Mouse (Mus musculus) regulatory T cell (primary cell): ENCODE data around the gene Sgpp1.
"Not testable (repeated sequence)": the region's sequence is repeated elsewhere in the genome, so short reads cannot be mapped to it uniquely, and the experiment has no call there.

Experiments used
- in situ Hi-C: fragments of 300-600 bp; cut with MboI, MseI; formaldehyde crosslinking; loops from one replicate; pipeline ENCODE4 v1.15.1; 2025; ENCODE audit warnings: high pct_unique_total_duplicates

Gene Sgpp1

DNA sequence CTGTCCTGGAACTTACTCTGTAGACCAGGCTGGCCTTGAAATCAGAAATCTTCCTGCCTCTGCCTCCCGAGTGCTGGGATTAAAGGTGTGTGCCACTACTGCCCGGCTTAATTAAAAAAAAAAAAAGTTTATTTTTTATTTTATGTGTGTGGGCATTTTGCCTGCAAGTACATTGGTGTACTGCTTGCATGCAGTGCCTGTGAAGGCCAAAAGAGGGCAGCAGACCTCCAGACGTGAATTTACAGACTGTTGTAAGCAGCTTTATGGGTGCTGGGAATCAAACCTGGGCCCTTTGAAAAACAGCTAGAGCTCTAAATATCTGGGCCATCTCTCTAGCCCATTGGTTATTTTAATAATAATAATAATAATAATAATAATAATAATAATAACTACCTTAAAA is 36.8 kb downstream of the Sgpp1 start:
- in situ Hi-C loops = loop anchor here (5.0 kb wide), 1 partner anchor 79 kb away; no protein-coding TSS in a partner anchor

DNA sequence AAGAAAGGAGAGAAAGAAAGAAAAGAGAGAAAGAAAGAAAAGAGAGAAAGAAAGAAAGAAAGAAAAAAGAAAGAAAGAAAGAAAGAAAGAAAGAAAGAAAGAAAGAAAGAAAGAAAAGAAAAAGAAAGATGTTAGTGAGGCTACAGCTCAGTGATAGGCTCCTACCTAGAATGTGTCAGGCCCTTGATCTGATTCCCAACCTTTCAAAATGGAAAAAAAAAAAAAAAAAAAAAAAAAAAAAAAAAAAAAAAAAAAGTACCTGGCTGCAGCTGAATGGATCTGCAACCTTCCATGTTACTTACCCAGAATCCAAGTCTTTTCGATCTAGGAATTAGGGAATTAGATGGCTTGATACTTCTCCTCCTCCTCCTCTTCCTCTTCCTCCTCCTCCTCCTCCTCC is 39.7 kb downstream of the Sgpp1 start:
- in situ Hi-C loops = loop anchor here (5.0 kb wide), 1 partner anchor 81 kb away; no protein-coding TSS in a partner anchor

DNA sequence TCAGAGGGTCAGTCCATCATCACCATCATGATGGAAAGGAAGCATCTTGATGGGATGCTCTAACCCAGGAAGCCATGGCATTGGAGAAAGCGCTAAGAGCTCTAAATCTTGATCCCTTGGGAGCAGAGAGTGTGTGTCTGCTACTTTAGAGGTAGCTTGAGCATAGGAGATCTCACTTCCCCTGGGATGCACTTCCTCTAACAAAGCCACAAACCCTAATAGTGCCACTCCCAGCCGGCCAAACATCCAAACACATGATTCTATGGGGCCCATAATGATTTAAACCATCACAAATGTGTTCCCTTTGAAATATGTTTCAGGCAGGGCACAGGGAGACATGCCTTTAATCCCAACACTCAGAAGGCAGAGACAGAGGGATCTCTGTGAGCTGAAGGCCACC is 46.5 kb downstream of the Sgpp1 start:
- in situ Hi-C loops = no loop called here

DNA sequence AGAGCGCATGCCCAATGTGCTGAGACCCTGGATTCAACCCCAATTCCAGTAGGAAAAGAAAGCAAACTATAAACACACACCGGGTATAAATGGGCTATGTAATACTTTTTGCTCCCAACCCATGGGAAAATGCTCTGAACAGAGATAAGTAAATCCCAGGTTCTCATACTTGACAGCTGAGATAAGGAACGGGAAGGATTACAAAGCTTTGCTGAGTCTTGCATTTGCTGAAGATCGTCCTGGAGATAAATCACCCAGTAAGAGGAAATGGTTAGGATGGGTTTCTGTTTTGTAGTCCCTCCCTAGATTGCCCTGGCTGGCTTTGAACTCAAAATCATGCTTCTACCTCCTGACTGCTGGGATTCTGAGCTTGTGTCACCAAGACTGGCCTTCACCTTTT is 48.2 kb downstream of the Sgpp1 start:
- in situ Hi-C loops = no loop called here

DNA sequence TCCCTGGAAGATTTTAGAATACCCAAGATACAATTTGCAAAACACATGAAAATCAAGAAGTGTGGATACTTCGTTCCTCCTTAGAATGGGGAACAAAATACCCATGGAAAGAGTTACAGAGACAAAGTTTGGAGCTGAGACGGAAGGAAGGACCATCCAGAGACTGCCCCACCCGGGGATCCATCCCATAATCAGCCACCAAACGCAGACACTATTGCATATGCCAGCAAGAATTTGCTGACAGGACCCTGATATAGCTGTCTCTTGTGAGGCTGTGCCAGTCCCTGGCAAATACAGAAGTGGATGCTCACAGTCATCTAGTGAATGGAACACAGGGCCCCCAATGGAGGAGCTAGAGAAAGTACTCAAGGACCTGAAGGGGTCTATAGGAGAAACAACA is 51.5 kb downstream of the Sgpp1 start:
- in situ Hi-C loops = not testable (repeated sequence)

DNA sequence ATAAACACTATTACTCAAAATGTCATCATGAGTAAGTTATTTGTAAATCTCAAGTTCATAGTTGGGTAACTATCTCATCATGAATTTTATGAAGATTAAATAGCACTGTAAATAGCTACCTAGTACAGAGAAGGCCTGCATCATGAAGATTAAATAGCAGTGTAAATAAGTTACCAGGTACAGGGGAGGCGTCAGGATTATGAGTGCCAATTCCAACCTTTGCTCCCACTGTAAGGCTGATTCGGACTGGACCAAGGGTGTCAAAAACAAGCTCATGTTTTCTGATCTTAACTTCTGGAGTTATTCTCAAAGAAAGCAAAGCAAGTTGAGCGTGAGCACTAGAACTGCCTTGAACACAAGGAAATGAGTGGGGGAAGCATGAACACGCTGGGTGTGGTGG is 51.9 kb downstream of the Sgpp1 start:
- in situ Hi-C loops = no loop called here

DNA sequence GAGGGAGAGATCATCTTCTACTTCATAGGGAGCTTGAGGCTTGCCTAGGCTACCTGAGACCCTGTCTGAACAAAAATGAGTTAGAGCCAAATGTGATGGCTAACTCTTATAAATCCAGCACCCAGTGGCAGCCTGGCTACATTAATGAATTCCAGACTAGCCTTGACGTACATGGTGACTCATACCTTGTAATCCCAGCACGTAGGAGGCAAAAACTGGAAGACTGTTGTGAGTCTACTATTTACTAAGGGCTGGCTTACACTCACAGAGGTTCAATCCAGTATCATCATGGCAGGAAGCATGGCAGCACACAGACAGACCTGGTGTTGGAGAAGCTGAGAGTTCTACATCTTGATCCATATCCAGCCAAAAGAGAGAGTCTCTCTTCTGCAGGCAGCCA is 52.7 kb downstream of the Sgpp1 start:
- in situ Hi-C loops = no loop called here

DNA sequence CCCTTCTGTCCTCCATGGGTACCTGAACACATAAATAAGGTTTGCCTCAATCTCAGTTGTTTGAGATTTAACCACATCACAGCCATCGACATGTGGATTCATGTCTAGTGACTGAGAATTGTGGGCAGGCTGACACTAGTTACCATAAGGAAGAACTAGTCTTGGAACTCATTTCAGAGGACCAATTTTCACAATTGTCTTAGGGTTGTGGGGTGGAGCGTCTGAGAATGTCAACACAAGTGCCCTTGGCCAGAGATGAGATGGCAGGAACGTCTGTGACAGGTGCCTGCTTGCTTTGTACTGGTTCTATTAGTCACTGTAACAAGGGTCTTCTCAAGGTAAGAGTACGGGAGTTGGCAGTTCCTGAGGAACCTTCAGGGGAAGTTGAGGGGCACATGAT is 54.4 kb downstream of the Sgpp1 start:
- in situ Hi-C loops = no loop called here

DNA sequence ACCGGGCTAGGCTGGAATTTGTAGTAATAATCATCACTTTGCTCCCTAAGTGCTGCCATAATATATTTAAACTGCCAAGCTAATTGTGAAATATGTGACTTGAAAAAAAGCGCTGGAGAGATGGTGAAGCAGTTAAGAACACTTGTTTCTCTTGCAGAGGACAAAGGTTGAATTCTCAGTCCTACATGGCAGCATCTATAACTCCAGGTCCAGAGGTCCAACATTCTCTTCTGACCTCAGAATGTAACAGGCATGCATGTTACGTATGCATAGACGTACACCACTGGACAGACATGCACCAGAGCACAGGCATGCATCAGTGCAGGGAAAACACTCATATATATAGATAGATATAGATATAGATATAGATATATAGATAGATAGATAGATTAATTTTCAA is 57.1 kb downstream of the Sgpp1 start:
- in situ Hi-C loops = loop anchor here (5.0 kb wide), 1 partner anchor 94 kb away; no protein-coding TSS in a partner anchor

DNA sequence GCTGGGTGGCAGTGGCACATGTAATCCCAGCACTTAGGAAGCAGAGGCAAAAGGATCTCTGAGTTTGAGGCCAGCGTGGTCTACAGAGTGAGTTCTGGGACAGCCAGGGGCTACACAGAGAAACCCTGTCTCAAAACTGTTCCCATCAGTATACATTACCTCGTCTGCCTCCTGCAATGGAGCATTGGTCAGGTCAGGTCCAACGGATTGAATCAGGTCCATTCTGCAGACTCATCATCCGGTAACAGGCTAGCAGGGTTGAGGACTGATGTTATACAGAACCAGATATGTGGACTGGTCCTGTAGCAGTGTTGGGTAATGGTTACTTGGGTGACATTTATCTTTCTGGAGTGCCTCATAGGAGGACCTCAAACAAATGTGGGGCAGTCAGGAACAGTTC is 62.9 kb downstream of the Sgpp1 start:
- in situ Hi-C loops = loop anchor here (5.0 to 25.0 kb wide), 2 partner anchors 50 to 385 kb away; no protein-coding TSS in a partner anchor

DNA sequence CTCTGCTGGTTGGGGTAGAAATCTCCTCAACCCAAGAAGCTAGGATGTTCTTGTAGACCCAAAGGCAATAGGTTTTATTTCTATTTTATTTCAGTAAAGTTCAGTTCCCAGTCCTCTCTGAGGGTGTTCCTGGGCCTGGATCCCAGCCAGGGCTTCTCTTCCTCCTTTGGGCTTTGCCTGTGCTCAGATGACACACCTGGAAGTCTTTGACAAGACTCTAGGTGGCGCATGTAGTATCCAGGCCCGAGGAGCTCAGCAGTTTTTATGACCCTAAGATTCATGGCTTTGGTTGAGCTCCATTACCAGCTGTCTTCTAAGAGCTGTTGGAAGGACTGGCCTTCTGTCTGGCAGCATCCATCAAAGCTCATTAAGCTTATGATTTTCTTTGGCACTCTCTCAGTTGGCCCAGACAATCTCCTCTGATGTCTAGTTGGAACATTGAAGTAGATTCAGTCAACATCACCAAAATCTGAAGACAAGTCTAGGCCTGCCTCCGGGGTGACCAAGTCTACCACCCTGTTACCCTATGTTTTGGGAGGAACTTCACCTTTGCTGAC is 63.7 kb downstream of the Sgpp1 start:
- in situ Hi-C loops = loop anchor here (5.0 to 25.0 kb wide), 2 partner anchors 50 to 385 kb away; no protein-coding TSS in a partner anchor

DNA sequence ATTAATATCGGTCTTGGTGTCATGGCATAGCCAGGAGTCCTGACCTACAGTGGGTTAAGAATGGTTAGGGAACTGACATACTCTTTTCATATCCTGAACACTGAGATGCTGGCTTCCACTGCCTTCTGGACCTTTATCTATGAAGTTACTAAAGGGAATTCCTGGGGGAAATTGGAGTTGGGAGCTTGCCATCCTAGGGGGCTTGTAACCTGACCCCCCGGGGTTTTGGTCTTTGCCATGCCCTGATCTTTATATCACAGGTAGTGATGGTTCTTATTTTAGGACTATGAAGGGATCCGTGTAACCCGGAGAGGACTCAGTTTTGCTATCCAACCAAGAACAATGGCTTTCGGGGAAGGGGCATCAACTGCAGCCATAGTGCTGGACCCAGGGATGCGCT is 64.9 kb downstream of the Sgpp1 start:
- in situ Hi-C loops = loop anchor here (5.0 to 25.0 kb wide), 2 partner anchors 52 to 383 kb away; no protein-coding TSS in a partner anchor

DNA sequence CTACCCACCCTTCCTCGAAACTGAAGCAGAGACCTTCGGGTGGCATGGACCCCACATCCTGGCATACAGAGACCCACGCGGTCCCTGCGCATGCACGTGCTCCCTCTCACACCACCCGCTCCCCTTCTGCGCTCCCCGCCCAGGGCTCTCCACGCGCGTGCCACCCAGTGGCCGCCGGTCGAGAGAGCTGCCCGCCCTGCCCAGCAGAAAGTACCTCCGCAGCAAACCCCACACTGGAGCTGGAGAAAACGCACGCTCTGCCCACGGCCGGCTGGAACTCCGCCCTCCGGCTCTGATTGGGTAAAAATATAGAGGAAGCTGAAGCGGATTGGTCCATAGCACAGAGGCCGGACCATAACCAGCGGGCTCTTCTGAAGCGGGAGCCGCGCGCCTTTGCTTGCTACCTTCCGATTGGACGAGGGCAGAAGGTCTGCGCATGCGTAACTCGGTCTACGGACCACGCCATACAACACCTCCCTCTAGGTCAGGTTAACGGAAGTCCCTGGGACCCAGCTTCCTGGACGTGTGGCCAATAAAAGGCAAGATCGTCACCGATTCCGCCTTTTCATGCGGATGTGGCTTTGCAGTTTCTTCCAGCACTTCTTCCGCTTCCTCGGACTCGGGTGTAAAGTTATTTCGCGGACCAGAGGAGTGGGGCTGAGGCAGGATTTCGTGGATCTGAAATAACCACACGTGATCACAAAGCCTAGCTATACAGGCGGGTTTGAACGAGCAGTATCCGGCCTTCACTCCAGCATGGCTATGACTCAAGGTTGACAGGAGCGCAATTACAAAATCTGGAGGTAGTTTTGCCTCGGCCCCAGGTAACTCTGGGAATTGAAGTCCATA is 66.0 kb downstream of the Sgpp1 start, which contains the start of gene Wdr89:
Wdr89 (minus strand) TSS at position 280 of the 849 bp plus-strand sequence.
- in situ Hi-C loops = loop anchor here (5.0 to 25.0 kb wide), 3 partner anchors 53 to 382 kb away; partner anchors contain the start of gene Ppp2r5e

DNA sequence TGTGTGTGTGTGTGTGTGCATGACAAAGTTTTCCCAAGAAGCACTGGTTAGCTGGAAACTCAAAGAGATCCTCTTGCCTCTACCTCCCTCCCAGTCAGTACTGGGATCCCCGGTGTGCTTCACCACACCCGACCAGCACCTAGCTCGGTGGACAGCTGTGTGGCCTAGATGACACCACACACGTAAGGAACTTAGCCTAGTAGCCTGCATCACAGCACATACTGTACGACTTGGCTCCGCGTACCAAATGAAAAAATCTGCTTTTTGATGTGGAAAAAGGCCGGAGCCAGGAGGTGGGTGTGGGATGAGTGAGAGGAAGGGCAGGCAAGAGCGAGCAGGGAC is 66.6 kb downstream of the Sgpp1 start:
- in situ Hi-C loops = loop anchor here (5.0 to 25.0 kb wide), 2 partner anchors 72 to 382 kb away; partner anchors contain the start of gene Ppp2r5e

DNA sequence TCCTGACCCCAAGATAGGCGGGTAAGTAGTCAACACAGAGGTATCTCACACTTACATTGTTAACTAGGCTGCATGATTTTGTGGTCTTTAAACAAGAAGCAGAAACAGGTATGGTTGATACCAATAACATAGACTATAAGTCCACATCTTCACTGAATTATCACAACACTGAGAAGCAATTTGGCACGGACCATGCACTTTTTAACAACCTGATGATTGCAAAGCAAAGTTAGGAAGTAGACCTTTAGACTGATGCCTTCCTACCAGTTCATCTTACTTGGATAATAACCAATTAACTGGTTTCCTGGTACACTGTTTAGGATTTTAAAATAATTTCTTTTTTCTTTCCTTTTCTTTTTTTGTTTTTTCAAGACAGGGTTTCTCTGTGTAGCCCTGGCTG is 67.3 kb downstream of the Sgpp1 start:
- in situ Hi-C loops = loop anchor here (5.0 to 25.0 kb wide), 2 partner anchors 71 to 381 kb away; partner anchors contain the start of gene Ppp2r5e

DNA sequence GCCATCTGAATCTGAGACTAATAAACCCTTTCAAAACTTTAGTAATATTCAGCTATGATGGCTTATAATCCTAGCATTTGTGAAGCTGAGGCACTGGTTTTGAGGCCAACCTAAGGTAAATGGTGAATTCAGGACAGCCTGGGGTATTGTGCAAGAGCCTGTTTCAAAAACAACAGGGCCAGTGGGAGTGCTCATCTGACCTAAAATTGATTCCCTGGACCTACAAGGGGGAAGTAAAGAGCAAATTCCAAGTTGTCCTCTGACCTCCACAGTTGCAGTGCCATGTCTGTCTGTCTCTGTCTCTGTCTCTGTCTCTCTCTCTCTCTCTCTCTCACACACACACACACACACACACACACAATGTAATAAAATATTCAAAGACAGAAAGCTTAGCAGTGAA is 68.6 kb downstream of the Sgpp1 start:
- in situ Hi-C loops = loop anchor here (5.0 to 25.0 kb wide), 2 partner anchors 70 to 380 kb away; partner anchors contain the start of gene Ppp2r5e

DNA sequence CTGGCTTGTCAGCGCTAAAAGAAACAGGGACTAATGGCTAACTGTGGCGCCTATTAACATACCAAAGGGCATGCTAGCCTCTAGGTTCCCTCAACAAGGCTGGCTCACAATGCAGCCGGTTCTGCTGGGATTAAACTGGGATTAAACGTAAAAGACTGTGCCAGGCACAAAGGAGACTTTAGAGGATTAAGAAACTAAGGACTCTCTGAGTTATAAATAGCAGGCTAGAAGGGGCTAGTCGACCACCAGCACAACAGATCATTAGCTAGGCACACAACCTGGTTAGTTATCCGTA is 71.1 kb downstream of the Sgpp1 start:
- in situ Hi-C loops = loop anchor here (25.0 kb wide), 1 partner anchor 377 kb away; no protein-coding TSS in a partner anchor
